Mouse (Mus musculus): ENCODE measurements around the gene Rusc2.

DNA sequence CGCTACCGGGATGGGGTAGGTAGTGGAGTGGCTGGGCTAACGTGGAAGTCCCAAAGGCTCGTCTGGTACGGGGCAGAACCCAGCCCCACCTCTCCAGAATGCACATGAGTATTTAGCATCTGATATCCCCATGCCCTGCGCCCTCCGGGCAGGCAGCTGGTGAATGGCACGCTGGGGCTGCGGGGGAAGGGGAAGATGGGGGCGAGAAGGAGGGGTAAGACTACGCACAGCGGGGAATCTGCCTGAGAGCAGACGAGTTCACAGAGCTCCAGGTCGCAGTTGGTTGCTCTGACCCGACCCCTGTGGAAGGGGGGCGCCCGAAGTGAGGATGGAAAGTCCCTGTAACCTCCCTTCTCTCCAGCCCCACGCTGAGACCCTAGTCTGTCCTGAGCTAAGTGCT is 71.6 kb downstream of the Rusc2 start:
- TF ChIP-seq CTCF (IDR thresholded peaks at IDR 0.05; ENCODE audit: extremely low read depth, insufficient read depth, low read length): no peak
- TF ChIP-seq POLR2A (IDR thresholded peaks at IDR 0.05; ENCODE audit: extremely low read depth, insufficient read depth, low read length): no peak
